31 mouse cellular contexts compared by ENCODE assay signal in the genomic region with DNA sequence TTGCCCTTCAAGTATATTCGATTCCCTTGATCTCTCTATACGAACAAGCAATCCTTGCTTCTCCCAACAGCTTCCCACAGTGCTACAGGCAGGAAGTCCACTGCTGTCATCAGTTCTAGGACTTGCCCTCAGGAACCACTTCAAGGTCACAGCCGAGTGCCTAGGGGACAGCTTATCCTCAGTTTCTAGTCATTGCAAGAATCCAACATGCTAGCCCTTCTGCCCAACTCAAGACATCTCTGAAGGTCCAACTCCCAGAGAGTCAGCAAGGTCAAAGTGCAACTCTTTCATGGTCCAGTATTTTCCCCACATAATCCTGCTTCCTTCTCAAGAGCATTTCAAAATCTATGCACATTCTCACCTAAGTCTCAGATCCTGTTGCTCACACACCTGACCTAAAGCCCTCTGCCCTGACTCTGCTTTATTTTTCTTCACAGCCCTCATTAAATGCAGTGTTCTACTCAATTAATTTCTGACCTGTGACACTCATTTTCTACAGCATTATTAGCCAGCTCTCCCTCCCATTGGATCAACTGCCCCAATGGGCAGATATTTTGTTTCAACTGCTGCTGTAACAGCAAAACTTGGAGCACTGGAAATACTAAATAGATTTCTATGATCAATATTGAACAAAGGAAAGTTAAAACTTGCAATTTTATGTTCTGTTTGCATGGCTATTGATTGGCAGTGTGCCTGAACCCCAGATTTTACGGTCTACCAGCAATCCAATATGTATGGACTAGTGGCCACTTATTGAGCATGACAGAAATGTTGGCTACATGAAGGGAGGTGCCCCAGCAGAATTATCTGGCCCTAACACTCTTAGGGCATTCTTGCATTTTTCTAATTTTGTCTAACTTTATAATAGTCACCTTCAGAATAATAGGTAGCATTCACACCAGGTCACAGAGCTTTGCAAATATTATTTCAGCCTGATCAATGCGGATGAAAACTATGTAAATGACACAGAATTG. TPM values are rescaled to one million over a fixed set of nuclear protein-coding genes. Genes with fewer than 3 reads are reported as not detected.
"Had no signal": no experiment of that assay in that cellular context is flagged by ENCODE, and none has a peak within 500 bp of the region (broad histone marks: within the 10 kb centered on the region; RNA-seq: fewer than 3 reads in every experiment).

No protein-coding gene starts in this region.

- H3K4me3 ChIP-seq: heart, adult 2 months; heart, embryonic 13.5 days; heart, embryonic 15.5 days; hindbrain, embryonic 13.5 days; hindbrain, embryonic 15.5 days; limb, embryonic 13.5 days; limb, embryonic 15.5 days; liver, embryonic 12.5 days had no signal

- H3K9me3 ChIP-seq: heart, embryonic 13.5 days; heart, embryonic 15.5 days; hindbrain, embryonic 13.5 days; hindbrain, embryonic 15.5 days; limb, embryonic 13.5 days; limb, embryonic 15.5 days; liver, embryonic 12.5 days had no signal

- ATAC-seq: hindbrain, postnatal 0 days; intestine, embryonic 16.5 days; liver, embryonic 12.5 days had no signal

- DNase-seq: gastrocnemius, postnatal 14 days; gastrocnemius, postnatal 36 days; heart, adult 11 months; heart, adult 2 months; heart, postnatal 14 days; heart, postnatal 36 days; kidney, adult 11 months; kidney, adult 9 months; kidney, postnatal 36 days; layer of hippocampus, adult 9-11 months; layer of hippocampus, postnatal 36 days; left cerebral cortex, postnatal 4 days had no signal

- H3K36me3 ChIP-seq: heart, embryonic 13.5 days; heart, embryonic 15.5 days; hindbrain, embryonic 13.5 days; hindbrain, embryonic 15.5 days; limb, embryonic 13.5 days; limb, embryonic 15.5 days; liver, embryonic 12.5 days had no signal

- H3K4me2 ChIP-seq: heart, embryonic 11.5 days; heart, embryonic 13.5 days; heart, embryonic 15.5 days; hindbrain, embryonic 13.5 days; hindbrain, embryonic 15.5 days; limb, embryonic 13.5 days; limb, embryonic 15.5 days; liver, embryonic 12.5 days had no signal

- H3K4me1 ChIP-seq: heart, embryonic 13.5 days; heart, embryonic 15.5 days; hindbrain, embryonic 13.5 days; hindbrain, embryonic 15.5 days; limb, embryonic 13.5 days; limb, embryonic 15.5 days had no signal

- H3K27me3 ChIP-seq: heart, embryonic 13.5 days; heart, embryonic 15.5 days; hindbrain, embryonic 13.5 days; hindbrain, embryonic 15.5 days; limb, embryonic 13.5 days; limb, embryonic 15.5 days; liver, embryonic 12.5 days had no signal

- H3K9ac ChIP-seq: heart, embryonic 13.5 days; heart, embryonic 15.5 days; hindbrain, embryonic 13.5 days; hindbrain, embryonic 15.5 days; limb, embryonic 13.5 days; limb, embryonic 15.5 days; liver, embryonic 12.5 days; liver, embryonic 14.5 days had no signal

- H3K27ac ChIP-seq: heart, adult 2 months; heart, embryonic 13.5 days; heart, embryonic 15.5 days; hindbrain, embryonic 13.5 days; hindbrain, embryonic 15.5 days; hindbrain, postnatal 0 days; limb, embryonic 13.5 days; limb, embryonic 15.5 days; liver, embryonic 12.5 days; liver, embryonic 14.5 days had no signal

RNA-seq across cellular contexts. Expression of gene Gypa, which starts 33.1 kb away (rescaled TPM):
- total RNA-seq: gastrocnemius, adult 18-20 months; gastrocnemius, adult 8-10 months; gastrocnemius, postnatal 36 days; layer of hippocampus, adult 8-10 months; left cerebral cortex, adult 8-10 months; left cerebral cortex, postnatal 25 days; left cerebral cortex, postnatal 4 days had no signal
- polyA plus RNA-seq: gonadal fat pad, adult 2 months; large intestine, adult 2 months; liver, adult 2 months had no signal
